Mouse (Mus musculus) subcutaneous adipose tissue, adult 2 months (tissue): ENCODE data around the gene Cwc15. TPM values are rescaled to one million over a fixed set of nuclear protein-coding genes. Genes with fewer than 3 reads are reported as not detected.

ENCODE experiments used
- polyA plus RNA-seq: library from polyadenylated mRNA; depleted of rRNA; stranded (reverse); fragments of >200 nt; gene quantifications from 2 replicates; pipeline ENCODE4 v1.2.3, GENCODE M21; 2012; ENCODE audit warnings: low replicate concordance; rRNA removed

The Cwc15 gene
- 16.8 and 22.7 TPM in 2 replicates for polyA plus RNA-seq

GRCm38 (mm10) chr9:14500023-14500915 lies at the start of gene Cwc15, which contains the start of gene Kdm4d:
Cwc15 (plus strand) TSS chr9:14500617.
Kdm4d (minus strand) TSS chr9:14500482.

Other genes starting within 250 kb of the Cwc15 start
- gene Sesn3, start 225.6 kb upstream of the Cwc15 start, polyA plus RNA-seq: 9.8 and 37.4 TPM in 2 replicates
- gene Endod1, start 119.1 kb upstream of the Cwc15 start, polyA plus RNA-seq: 21.7 and 55.8 TPM in 2 replicates
- gene Kdm4d, start 135 bp upstream of the Cwc15 start, polyA plus RNA-seq: 0.13 and 0.45 TPM in 2 replicates
- gene Amotl1, start 144.4 kb downstream of the Cwc15 start, polyA plus RNA-seq: 67.5 and 91.8 TPM in 2 replicates
- 0.26 and 1.1 TPM in 2 replicates for gene Piwil4, start 240.1 kb downstream of the Cwc15 start, polyA plus RNA-seq